Mouse (Mus musculus): Measurements from ENCODE around the gene Nemp1. TPM values are rescaled to one million over a fixed set of nuclear protein-coding genes. Genes with fewer than 3 reads are reported as not detected.

Gene Nemp1
- polyA plus RNA-seq, 1 experiment from 2014 or later, result 8.9 TPM

- WGBS, result 8% methylated on average over 14 of the region's 14 CpGs
- H3K4me1 ChIP-seq (replicated peaks; ENCODE audit: control insufficient read depth, insufficient read depth, low read length), result peaks cover 74% of the 10 kb centered on the region
- H3K27ac ChIP-seq (ENCODE audit: low read depth), result peak overlapping the region; percentile 93
- DNase-seq (ENCODE audit: low spot score), result peak; percentile 73
- H3K4me2 ChIP-seq (ENCODE audit: low read length), result peak overlapping the region; percentile 85
- H3K36me3 ChIP-seq (ENCODE audit: control insufficient read depth, insufficient read depth, low read length), result peaks cover 17% of the 10 kb centered on the region; the same call in 1 of the 2 replicates
- H3K9ac ChIP-seq (ENCODE audit: low read length), result peak overlapping the region; percentile 54
- H3K4me3 ChIP-seq (ENCODE audit: low read depth, low read length), result peak overlapping the region; percentile 66
- H3K9me3 ChIP-seq (ENCODE audit: control insufficient read depth, low read length), result no peaks in the 10 kb centered on the region
- ATAC-seq (replicated peaks; ENCODE audit: low FRiP score, low TSS enrichment, low read depth), result no peak
- peaks cover 4% of the 10 kb centered on the region; the same call in 1 of the 2 replicates for H3K27me3 ChIP-seq (replicated peaks; ENCODE audit: control insufficient read depth, insufficient read depth, low read length)
These were observed 1.1 kb upstream of the Nemp1 start for GRCm38 (mm10) chr10:127665366-127666181.

DNA sequence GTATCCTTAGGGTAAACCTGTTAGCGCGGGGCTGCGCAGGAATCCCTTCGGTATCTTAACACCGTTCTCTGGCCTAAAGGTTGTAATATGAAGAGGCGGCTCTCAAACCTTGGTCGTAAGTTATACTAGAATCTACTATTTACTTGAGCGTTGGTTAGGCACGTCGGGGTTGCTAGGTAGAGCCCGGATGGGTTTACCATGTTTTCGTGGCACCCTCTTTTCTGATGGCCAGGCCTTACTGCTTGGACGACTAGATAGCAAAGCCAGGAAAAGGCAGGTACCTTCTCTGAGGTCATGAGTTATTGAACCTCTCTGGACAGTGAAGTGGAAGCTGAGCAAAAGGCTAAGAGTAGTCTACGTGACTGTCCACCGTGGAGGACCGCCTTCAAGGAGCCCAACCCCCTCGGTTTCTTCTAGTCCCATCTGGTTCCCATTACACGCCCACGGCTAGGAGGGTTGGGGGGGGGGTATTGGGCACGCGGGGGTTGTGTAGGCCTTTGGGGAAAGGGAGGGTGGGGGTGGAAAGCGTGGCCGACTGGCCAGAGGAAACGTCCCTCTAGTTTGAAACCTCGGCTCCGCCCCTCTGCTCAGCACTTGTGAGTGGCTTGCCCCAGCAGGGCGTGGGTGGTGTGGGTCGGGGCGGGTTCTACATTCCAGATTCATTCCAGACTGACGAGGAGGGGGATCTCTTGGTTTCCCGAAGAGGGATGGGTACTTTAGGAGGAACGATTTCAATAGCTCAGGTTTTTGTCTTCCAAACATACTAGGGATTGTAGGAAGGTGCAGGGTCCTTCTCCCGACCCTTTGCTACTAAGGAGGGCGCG, 780 bp downstream of the Nemp1 start:
- peaks cover 13% of the 10 kb centered on the region; the same call in 1 of the 2 replicates for H3K36me3 ChIP-seq (ENCODE audit: control insufficient read depth, insufficient read depth, low read length)
- DNase-seq (ENCODE audit: low spot score), result no peak
- H3K4me1 ChIP-seq (replicated peaks; ENCODE audit: control insufficient read depth, insufficient read depth, low read length), result peaks cover 60% of the 10 kb centered on the region
- peak overlapping the region; percentile 85 for H3K4me2 ChIP-seq (ENCODE audit: low read length)
- peak overlapping the region; percentile 66 for H3K4me3 ChIP-seq (ENCODE audit: low read depth, low read length)
- H3K9ac ChIP-seq (ENCODE audit: low read length), result peak overlapping the region; percentile 55
- ATAC-seq (replicated peaks; ENCODE audit: low FRiP score, low TSS enrichment, low read depth), result peak; percentile 56
- H3K27me3 ChIP-seq (replicated peaks; ENCODE audit: control insufficient read depth, insufficient read depth, low read length), result peaks cover 4% of the 10 kb centered on the region; the same call in 1 of the 2 replicates
- H3K27ac ChIP-seq (ENCODE audit: low read depth), result peak overlapping the region; percentile 93
- H3K9me3 ChIP-seq (ENCODE audit: control insufficient read depth, low read length), result no peaks in the 10 kb centered on the region
- 1% methylated on average over 35 of the region's 35 CpGs for WGBS

DNA sequence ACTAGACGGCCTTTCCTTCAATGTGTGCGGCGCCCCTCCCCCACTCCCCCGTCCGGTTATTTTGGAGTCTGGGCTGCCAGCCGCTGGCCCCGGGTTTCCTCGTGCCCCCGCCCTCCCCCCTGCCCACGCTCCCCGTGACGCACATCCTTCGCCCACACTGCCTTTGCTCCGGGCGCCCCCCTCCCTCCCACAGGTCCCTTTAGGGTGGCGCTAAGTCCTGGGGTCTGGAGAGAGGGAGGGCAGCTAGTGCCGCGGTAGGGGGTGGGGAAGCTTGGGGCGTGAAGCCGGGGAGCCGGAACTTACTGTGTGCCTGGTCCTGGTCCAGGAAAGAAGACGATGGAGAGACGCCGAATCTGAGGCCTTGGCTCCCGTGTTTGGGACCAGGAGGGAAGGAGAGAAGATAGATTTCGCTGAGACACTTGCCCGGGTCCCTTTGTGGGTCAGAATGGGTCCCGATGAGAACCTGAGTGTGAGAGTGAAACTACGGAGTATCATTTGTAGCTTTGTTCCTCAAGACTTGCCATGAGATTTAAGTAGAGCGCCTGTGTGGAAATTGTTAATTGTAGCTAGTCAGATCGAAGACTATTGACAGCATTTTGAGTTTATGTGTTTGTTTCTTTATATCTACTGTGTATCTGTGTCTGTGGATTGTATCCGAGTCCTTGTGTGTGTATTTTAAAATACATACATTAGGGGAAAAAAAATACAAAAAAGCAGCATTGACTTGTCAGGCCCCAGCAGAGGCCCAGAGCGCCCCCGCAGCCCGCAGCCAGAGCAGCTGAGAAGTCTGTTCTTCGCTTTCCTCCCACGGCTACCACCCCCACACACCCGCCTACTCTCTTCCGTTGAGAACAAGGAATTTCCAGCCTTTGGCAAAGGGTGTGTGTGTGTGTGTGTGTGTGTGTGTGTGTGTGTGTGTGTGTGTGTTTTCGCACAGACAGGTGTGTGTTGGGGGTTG, 1.7 kb downstream of the Nemp1 start, which contains the start of gene Nab2:
Nab2 (minus strand) TSS at position 476 of the 958 bp plus-strand sequence.
- no peaks in the 10 kb centered on the region for H3K9me3 ChIP-seq (ENCODE audit: control insufficient read depth, low read length)
- peak; percentile 13 for ATAC-seq (replicated peaks; ENCODE audit: low FRiP score, low TSS enrichment, low read depth)
- peak within 1 kb of the TSS; percentile 85 for H3K4me2 ChIP-seq (ENCODE audit: low read length)

GRCm38 (mm10) chr10:127669170-127669569, 2.5 kb downstream of the Nemp1 start:
- H3K27ac ChIP-seq (ENCODE audit: low read depth), result peak overlapping the region; percentile 93
- peak; percentile 67 for DNase-seq (ENCODE audit: low spot score)
- H3K27me3 ChIP-seq (replicated peaks; ENCODE audit: control insufficient read depth, insufficient read depth, low read length), result peaks cover 4% of the 10 kb centered on the region; the same call in 1 of the 2 replicates
- no peak overlapping the region; the same call in 1 of the 2 replicates for H3K4me3 ChIP-seq (ENCODE audit: low read depth, low read length)
- no peaks in the 10 kb centered on the region for H3K9me3 ChIP-seq (ENCODE audit: control insufficient read depth, low read length)
- peak overlapping the region; percentile 27 for H3K9ac ChIP-seq (ENCODE audit: low read length)
- WGBS, result 11% methylated on average over 7 of the region's 7 CpGs
- H3K4me2 ChIP-seq (ENCODE audit: low read length), result peak overlapping the region; percentile 85
- peaks cover 44% of the 10 kb centered on the region for H3K4me1 ChIP-seq (replicated peaks; ENCODE audit: control insufficient read depth, insufficient read depth, low read length)
- no peak for ATAC-seq (replicated peaks; ENCODE audit: low FRiP score, low TSS enrichment, low read depth)
- peaks cover 6% of the 10 kb centered on the region; the same call in 1 of the 2 replicates for H3K36me3 ChIP-seq (ENCODE audit: control insufficient read depth, insufficient read depth, low read length)

More for the DNA sequence above, 1.7 kb downstream of the Nemp1 start, which contains the start of gene Nab2:
- peaks cover 52% of the 10 kb centered on the region for H3K4me1 ChIP-seq (replicated peaks; ENCODE audit: control insufficient read depth, insufficient read depth, low read length)
- peak within 1 kb of the TSS; percentile 55 for H3K9ac ChIP-seq (ENCODE audit: low read length)
- H3K27ac ChIP-seq (ENCODE audit: low read depth), result peak within 1 kb of the TSS; percentile 93
- peaks cover 13% of the 10 kb centered on the region; the same call in 1 of the 2 replicates for H3K36me3 ChIP-seq (ENCODE audit: control insufficient read depth, insufficient read depth, low read length)
- H3K27me3 ChIP-seq (replicated peaks; ENCODE audit: control insufficient read depth, insufficient read depth, low read length), result peaks cover 4% of the 10 kb centered on the region; the same call in 1 of the 2 replicates
- H3K4me3 ChIP-seq (ENCODE audit: low read depth, low read length), result peak within 1 kb of the TSS; percentile 66
- 4% methylated on average over 40 of the region's 40 CpGs for WGBS
- peak; percentile 79 for DNase-seq (ENCODE audit: low spot score)

DNA sequence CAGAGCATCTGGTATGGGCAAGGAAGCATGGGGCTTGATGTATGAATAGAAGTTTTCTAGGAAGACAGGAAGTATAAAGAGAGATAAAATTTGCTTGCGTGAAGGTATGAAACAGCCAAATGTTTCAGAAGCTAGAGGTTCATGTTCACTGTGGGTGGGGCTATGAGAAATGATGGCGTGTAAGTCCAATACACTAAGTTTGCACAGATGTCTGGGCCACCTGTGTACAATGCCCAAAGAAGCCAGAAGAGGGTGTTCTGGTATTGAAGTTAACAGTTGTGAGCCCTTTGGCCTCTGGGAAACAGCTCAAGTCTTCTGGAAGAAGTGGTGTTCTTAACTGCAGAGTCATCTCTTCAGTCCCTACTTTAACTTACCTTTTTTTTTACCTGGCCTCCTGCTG, 3.5 kb downstream of the Nemp1 start:
- Histone ChIP-seq H3K36me3 (ENCODE audit: control insufficient read depth, insufficient read depth, low read length) (no peaks in the 10 kb centered on the region), H3K9me3 (ENCODE audit: control insufficient read depth, low read length) (no peaks in the 10 kb centered on the region), H3K4me3 (ENCODE audit: low read depth, low read length) (no peak overlapping the region), H3K9ac (ENCODE audit: low read length) (no peak overlapping the region), H3K4me2 (ENCODE audit: low read length) (no peak overlapping the region), H3K4me1 (replicated peaks; ENCODE audit: control insufficient read depth, insufficient read depth, low read length) (peaks cover 34% of the 10 kb centered on the region), H3K27ac (ENCODE audit: low read depth) (no peak overlapping the region), H3K27me3 (replicated peaks; ENCODE audit: control insufficient read depth, insufficient read depth, low read length) (0 out of 2 replicates have a peak, but pooled peaks cover 4% of the 10 kb centered on the region)
- WGBS, result 89% methylated on average over 2 of the region's 2 CpGs
- ATAC-seq (replicated peaks; ENCODE audit: low FRiP score, low TSS enrichment, low read depth) (no peak), DNase-seq (ENCODE audit: low spot score) (no peak)

DNA sequence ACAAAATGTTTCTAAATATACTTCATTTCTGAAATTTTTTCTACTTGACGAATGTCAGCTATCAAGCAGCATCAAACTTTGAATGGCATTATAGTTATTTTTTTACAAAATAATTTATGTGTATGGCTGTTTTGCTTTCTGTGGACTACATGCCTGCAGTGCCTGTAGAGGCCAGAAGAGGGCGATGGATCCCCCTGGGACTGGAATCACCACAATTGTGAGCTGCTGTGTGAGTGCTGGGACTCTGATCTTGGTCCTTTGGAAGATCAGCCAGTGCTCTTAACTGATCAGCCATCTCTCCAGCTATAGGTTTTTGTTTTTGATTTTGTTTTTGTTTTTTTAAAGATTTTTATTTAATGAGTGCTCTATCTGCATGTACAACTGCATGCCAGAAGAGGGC, 4.6 kb downstream of the Nemp1 start:
- Histone ChIP-seq H3K27me3 (replicated peaks; ENCODE audit: control insufficient read depth, insufficient read depth, low read length) (no peaks in the 10 kb centered on the region), H3K27ac (ENCODE audit: low read depth) (no peak overlapping the region), H3K9me3 (ENCODE audit: control insufficient read depth, low read length) (no peaks in the 10 kb centered on the region), H3K9ac (ENCODE audit: low read length) (no peak overlapping the region), H3K4me1 (replicated peaks; ENCODE audit: control insufficient read depth, insufficient read depth, low read length) (peaks cover 28% of the 10 kb centered on the region), H3K4me3 (ENCODE audit: low read depth, low read length) (no peak overlapping the region), H3K36me3 (ENCODE audit: control insufficient read depth, insufficient read depth, low read length) (no peaks in the 10 kb centered on the region), H3K4me2 (ENCODE audit: low read length) (no peak overlapping the region)
- DNase-seq (ENCODE audit: low spot score), result no peak
- WGBS, result 35% methylated on average over 2 of the region's 2 CpGs
- no peak for ATAC-seq (replicated peaks; ENCODE audit: low FRiP score, low TSS enrichment, low read depth)

DNA sequence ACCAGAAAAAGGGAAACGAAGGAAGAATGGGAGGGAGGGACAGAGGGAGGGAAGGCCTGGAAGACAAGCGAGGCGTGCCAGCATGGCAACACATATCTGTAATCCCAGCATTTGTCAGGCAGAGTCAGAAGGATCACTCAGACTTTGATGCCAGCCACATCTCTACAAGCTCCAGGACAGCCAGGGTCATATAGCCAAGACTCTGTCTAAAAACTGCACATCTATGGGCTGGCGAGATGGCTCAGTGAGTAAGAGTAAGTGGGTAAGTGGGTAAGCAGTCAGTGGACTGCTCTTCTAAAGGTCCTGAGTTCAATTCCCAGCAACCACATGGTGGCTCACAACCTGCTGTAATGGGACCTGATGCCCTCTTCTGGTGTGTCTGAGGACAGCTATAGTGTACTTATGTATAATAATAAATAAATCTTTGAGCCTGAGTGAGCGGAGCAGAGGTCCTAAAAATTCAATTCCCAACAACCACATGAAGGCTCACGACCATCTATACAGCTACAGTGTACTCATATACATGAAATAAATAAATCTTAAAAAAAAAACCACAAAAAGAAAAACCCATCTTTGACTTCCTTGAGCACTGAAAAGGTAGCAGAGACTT, 7.5 kb downstream of the Nemp1 start:
- H3K4me1 ChIP-seq (replicated peaks; ENCODE audit: control insufficient read depth, insufficient read depth, low read length), result peaks cover 7% of the 10 kb centered on the region; the same call in 1 of the 2 replicates
- H3K4me2 ChIP-seq (ENCODE audit: low read length), result no peak overlapping the region
- DNase-seq (ENCODE audit: low spot score), result no peak
- H3K9me3 ChIP-seq (ENCODE audit: control insufficient read depth, low read length), result no peaks in the 10 kb centered on the region
- no peak overlapping the region for H3K9ac ChIP-seq (ENCODE audit: low read length)
- no peak for ATAC-seq (replicated peaks; ENCODE audit: low FRiP score, low TSS enrichment, low read depth)
- 92% methylated on average over 6 of the region's 6 CpGs for whole genome bisulfite sequencing
- H3K27ac ChIP-seq (ENCODE audit: low read depth), result no peak overlapping the region
- no peaks in the 10 kb centered on the region for H3K27me3 ChIP-seq (replicated peaks; ENCODE audit: control insufficient read depth, insufficient read depth, low read length)
- H3K4me3 ChIP-seq (ENCODE audit: low read depth, low read length), result no peak overlapping the region
- H3K36me3 ChIP-seq (ENCODE audit: control insufficient read depth, insufficient read depth, low read length), result no peaks in the 10 kb centered on the region
